Mouse (Mus musculus) limb, embryonic 15.5 days (tissue): ENCODE results near the gene Tmc2. TPM values are rescaled to one million over a fixed set of nuclear protein-coding genes. Genes with fewer than 3 reads are reported as not detected.
A peak's percentile ranks its signal among the peaks of the same experiment; 100 is the strongest.

Source experiments
- ATAC-seq: fragments of 200-750 bp; cut with Nextera tagmentation; 2 replicates; pipeline ENCODE4 v1.8.0; 2017; ENCODE audit warnings: low read depth, moderate TSS enrichment; ENCODE audit not compliant: insufficient number of reproducible peaks, low FRiP score, low TSS enrichment
- H3K27ac ChIP-seq: fragments of 300-500 bp; sonication (generic); 2 replicates; pipeline ENCODE4 v1.5.1; 2015; ENCODE audit warnings: moderate library complexity, mild to moderate bottlenecking, inconsistent platforms
- H3K27me3 ChIP-seq: fragments of 300-500 bp; sonication (generic); 2 replicates; pipeline ENCODE4 v1.6.1; 2015; ENCODE audit warnings: inconsistent platforms
- H3K36me3 ChIP-seq: fragments of 300-500 bp; sonication (generic); 2 replicates; pipeline ENCODE4 v1.6.1; 2015; ENCODE audit warnings: inconsistent platforms
- H3K4me1 ChIP-seq: fragments of 300-500 bp; sonication (generic); 2 replicates; pipeline ENCODE4 v1.6.1; 2015; ENCODE audit warnings: inconsistent platforms
- H3K4me2 ChIP-seq: fragments of 300-500 bp; sonication (generic); 2 replicates; pipeline ENCODE4 v1.6.1; 2015; ENCODE audit warnings: mild to moderate bottlenecking, inconsistent platforms
- H3K4me3 ChIP-seq: fragments of 300-500 bp; sonication (generic); 2 replicates; pipeline ENCODE4 v1.5.1; 2015; ENCODE audit warnings: mild to moderate bottlenecking, inconsistent platforms
- H3K9ac ChIP-seq: fragments of 300-500 bp; sonication (generic); 2 replicates; pipeline ENCODE4 v1.6.1; 2015; ENCODE audit warnings: inconsistent platforms
- H3K9me3 ChIP-seq: fragments of 300-500 bp; sonication (generic); 2 replicates; pipeline ENCODE4 v1.6.1; 2016; ENCODE audit warnings: inconsistent platforms
- WGBS: fragments of 180-500 bp; shearing (Covaris S2); methylation state at CpG from one replicate; pipeline ENCODE4 v1.1.7; 2015; 5-methylcytosine and 5-hydroxymethylcytosine counted together
- polyA plus RNA-seq: library from polyadenylated mRNA; unstranded; fragments of >200 nt; fragmentation: Nextera tagmentation; extraction: Ambion mirVana; gene quantifications from 2 replicates; pipeline ENCODE4 v1.2.1, GENCODE M21; 2015

Gene Tmc2
- polyA plus RNA-seq, 1 experiment from 2014 or later, result not detected

GRCm38 (mm10) chr2:130178706-130179506 is 16.1 kb upstream of the Tmc2 start, which contains the start of gene Snrpb:
Snrpb (minus strand) TSS chr2:130179403.
- H3K4me1 ChIP-seq, result peaks cover 21% of the 10 kb centered on the region
- peaks cover 22% of the 10 kb centered on the region for H3K36me3 ChIP-seq
- peak within 1 kb of the TSS; percentile 72 for H3K4me2 ChIP-seq
- H3K9ac ChIP-seq, result peak within 1 kb of the TSS; percentile 99
- peak within 1 kb of the TSS; percentile 96 for H3K27ac ChIP-seq
- H3K4me3 ChIP-seq, result peak within 1 kb of the TSS; percentile 98
- under 1% methylated on average over 81 of the region's 81 CpGs for WGBS
- no peaks in the 10 kb centered on the region for H3K27me3 ChIP-seq
- H3K9me3 ChIP-seq, result no peaks in the 10 kb centered on the region
- ATAC-seq, result peak; percentile 85

DNA sequence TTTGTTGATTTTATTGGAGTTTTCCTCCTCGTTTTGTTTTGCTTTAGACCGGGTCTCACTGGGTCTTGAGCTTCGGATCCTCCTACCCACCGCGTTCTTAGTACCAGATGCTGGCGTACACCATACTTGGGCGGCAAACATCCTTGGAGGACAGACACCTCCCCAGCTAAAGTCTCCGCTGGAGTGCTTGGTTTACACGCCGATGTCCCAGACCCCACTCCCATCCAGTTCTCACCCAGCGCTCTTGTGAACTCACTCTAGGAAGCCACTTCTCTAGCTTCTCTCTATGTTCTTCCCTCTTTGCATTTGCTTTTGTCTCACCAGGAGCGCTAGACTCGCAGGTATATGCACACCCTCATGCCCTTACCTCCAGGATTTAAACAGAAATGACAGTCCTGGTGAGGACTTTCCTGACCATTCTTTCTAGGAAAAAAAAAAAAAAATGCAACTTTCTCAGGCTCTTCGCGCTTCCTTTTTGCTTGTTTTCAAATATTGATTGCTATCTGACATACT is 15.4 kb upstream of the Tmc2 start:
- Histone ChIP-seq H3K9me3 (no peaks in the 10 kb centered on the region), H3K4me1 (peaks cover 21% of the 10 kb centered on the region), H3K9ac (peak overlapping the region; percentile 44; the same call in 1 of the 2 replicates), H3K4me2 (peak overlapping the region; percentile 72), H3K27ac (peak overlapping the region; percentile 96), H3K36me3 (peaks cover 15% of the 10 kb centered on the region), H3K27me3 (no peaks in the 10 kb centered on the region), H3K4me3 (peak overlapping the region; percentile 98)
- ATAC-seq, result peak; percentile 72
- WGBS, result 3% methylated on average over 15 of the region's 15 CpGs

DNA sequence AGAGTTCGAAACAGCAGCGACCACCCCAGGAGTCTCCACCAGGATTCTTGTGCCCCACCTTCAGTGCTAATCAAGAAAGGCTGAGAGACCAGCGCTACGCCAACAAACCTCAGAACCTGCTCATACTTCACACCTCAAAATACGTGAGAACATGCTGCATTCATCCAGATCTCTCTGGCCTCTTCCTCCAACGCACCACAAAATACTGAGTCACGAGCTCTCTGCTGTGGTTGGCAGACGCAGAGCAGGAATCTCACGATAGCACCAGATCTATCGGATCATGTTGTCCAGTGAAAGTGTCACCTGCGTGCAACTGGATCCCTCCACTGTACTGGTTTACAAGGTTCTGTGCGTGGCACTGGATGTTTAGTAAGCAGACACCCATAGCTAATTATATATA is 6.6 kb upstream of the Tmc2 start:
- Histone ChIP-seq H3K4me3 (no peak overlapping the region), H3K4me1 (no peaks in the 10 kb centered on the region), H3K4me2 (no peak overlapping the region), H3K27ac (no peak overlapping the region), H3K9ac (no peak overlapping the region), H3K9me3 (no peaks in the 10 kb centered on the region), H3K36me3 (no peaks in the 10 kb centered on the region), H3K27me3 (no peaks in the 10 kb centered on the region)
- no peak for ATAC-seq
- 81% methylated on average over 12 of the region's 12 CpGs for WGBS

DNA sequence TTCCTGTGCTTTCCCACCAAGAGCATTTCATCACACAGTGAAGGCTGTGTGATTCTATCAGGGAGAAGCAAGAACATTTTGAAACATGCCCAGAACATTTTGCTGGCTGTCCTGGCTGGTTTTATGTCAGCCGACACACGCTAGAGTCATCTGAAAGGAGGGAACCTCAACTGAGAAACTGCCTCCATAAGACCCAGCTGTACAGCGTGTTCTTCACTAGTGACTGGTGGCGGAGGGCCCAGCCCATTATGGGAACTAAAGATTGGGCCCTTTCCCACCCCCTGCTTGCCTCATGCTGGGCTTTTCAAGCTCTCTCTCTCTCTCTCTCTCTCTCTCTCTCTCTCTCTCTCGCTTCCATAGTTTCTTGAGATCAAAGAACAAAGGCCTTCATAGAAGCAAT is 6.0 kb downstream of the Tmc2 start:
- peak overlapping the region; percentile 43; the same call in 1 of the 2 replicates for H3K27ac ChIP-seq
- ATAC-seq, result no peak
- no peak overlapping the region for H3K9ac ChIP-seq
- H3K4me1 ChIP-seq, result no peaks in the 10 kb centered on the region
- 51% methylated on average over 5 of the region's 5 CpGs for WGBS
- H3K36me3 ChIP-seq, result no peaks in the 10 kb centered on the region
- no peaks in the 10 kb centered on the region for H3K9me3 ChIP-seq
- no peaks in the 10 kb centered on the region for H3K27me3 ChIP-seq
- H3K4me2 ChIP-seq, result no peak overlapping the region
- no peak overlapping the region for H3K4me3 ChIP-seq

GRCm38 (mm10) chr2:130207376-130207775 is 12.4 kb downstream of the Tmc2 start:
- Histone ChIP-seq H3K36me3 (no peaks in the 10 kb centered on the region), H3K9ac (no peak overlapping the region), H3K4me3 (no peak overlapping the region), H3K27ac (no peak overlapping the region), H3K27me3 (no peaks in the 10 kb centered on the region), H3K4me1 (no peaks in the 10 kb centered on the region), H3K4me2 (no peak overlapping the region), H3K9me3 (no peaks in the 10 kb centered on the region)
- ATAC-seq, result no peak
- 78% methylated on average over 2 of the region's 2 CpGs for WGBS

DNA sequence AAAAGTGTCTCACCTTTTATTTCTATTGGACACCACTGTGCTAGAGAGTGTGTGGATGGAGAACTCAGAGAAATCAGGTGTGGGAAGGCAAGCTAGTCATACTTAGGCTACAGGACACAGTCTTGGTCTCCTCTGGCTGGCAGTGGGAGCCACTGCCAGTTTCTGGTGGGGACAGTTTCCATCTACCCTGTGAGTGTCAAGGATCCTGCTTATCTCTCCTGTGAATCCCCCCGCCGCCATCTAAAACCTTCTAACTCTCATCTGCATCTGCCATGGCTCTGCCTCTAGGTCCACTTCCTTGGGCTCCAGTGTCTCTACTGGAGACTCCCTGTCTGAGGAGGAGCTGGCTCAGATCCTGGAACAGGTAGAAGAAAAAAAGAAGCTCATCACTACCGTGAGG is 13.0 kb downstream of the Tmc2 start:
- Histone ChIP-seq H3K27me3 (no peaks in the 10 kb centered on the region), H3K4me2 (no peak overlapping the region), H3K4me3 (no peak overlapping the region), H3K9me3 (no peaks in the 10 kb centered on the region), H3K36me3 (no peaks in the 10 kb centered on the region), H3K4me1 (no peaks in the 10 kb centered on the region), H3K27ac (no peak overlapping the region), H3K9ac (no peak overlapping the region)
- ATAC-seq, result no peak
- 82% methylated on average over 3 of the region's 3 CpGs for whole genome bisulfite sequencing

- Histone ChIP-seq H3K9me3 (no peaks in the 10 kb centered on the region), H3K4me1 (no peaks in the 10 kb centered on the region), H3K4me3 (no peak overlapping the region), H3K4me2 (no peak overlapping the region), H3K27me3 (no peaks in the 10 kb centered on the region), H3K36me3 (no peaks in the 10 kb centered on the region), H3K27ac (no peak overlapping the region), H3K9ac (no peak overlapping the region)
- ATAC-seq, result no peak
- WGBS, result 90% methylated on average over 3 of the region's 3 CpGs
These were observed 14.6 kb downstream of the Tmc2 start for GRCm38 (mm10) chr2:130209636-130210035.

GRCm38 (mm10) chr2:130211581-130211980 is 16.6 kb downstream of the Tmc2 start:
- 56% methylated on average over 2 of the region's 2 CpGs for WGBS
- Histone ChIP-seq H3K4me2 (no peak overlapping the region), H3K27ac (no peak overlapping the region), H3K9me3 (no peaks in the 10 kb centered on the region), H3K4me1 (no peaks in the 10 kb centered on the region), H3K4me3 (no peak overlapping the region), H3K27me3 (no peaks in the 10 kb centered on the region), H3K36me3 (no peaks in the 10 kb centered on the region), H3K9ac (no peak overlapping the region)
- ATAC-seq, result no peak

GRCm38 (mm10) chr2:130246912-130247311 is 51.9 kb downstream of the Tmc2 start:
- Histone ChIP-seq H3K9ac (no peak overlapping the region), H3K9me3 (no peaks in the 10 kb centered on the region), H3K36me3 (no peaks in the 10 kb centered on the region), H3K4me3 (no peak overlapping the region), H3K4me1 (no peaks in the 10 kb centered on the region), H3K27me3 (no peaks in the 10 kb centered on the region), H3K4me2 (no peak overlapping the region), H3K27ac (no peak overlapping the region)
- no peak for ATAC-seq
- WGBS, result 48% methylated on average over 9 of the region's 9 CpGs

DNA sequence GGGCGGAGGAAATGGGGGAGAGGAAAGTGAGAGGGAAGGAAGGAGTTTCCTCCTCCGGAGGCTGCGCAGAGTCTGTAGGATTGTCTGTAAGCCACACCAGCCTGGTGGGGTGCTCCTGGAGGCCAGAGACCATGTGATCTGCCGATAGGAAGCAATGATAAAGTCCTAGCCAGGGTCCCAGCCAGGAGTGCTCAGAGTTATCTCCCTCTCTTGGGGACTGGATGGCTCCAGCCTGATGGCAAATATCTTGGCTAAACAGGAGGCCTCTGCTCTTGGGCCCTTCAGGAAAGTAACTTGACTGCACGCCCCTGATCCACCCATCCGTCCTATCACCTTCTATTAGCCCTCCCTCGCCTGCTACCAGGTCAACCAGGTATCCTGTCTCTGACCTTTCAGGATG is 53.2 kb downstream of the Tmc2 start:
- no peaks in the 10 kb centered on the region for H3K4me1 ChIP-seq
- no peak overlapping the region for H3K27ac ChIP-seq
- no peaks in the 10 kb centered on the region for H3K27me3 ChIP-seq
- no peaks in the 10 kb centered on the region for H3K9me3 ChIP-seq
- H3K36me3 ChIP-seq, result no peaks in the 10 kb centered on the region
- no peak overlapping the region for H3K4me2 ChIP-seq
- no peak overlapping the region for H3K4me3 ChIP-seq
- no peak for ATAC-seq
- 73% methylated on average over 7 of the region's 7 CpGs for WGBS
- no peak overlapping the region for H3K9ac ChIP-seq

DNA sequence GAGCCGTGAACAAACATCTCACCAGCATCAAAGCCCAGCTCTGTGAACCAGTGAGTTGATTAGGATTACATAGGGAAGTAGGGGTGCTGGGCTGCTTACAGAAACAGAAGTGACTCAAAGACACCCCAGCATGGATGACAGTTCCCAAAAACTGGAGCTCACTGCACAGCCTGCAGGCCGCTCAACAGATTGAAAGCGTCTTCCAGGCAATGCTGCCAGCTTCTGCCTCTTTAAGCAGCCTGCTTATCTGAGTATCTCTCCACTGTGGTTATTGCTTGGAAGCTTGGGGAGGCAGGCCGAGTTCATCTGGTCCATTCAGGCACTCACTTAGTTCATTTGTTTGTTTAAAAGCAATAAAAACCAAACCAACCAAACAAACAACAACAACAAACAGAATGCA is 61.8 kb downstream of the Tmc2 start:
- no peak overlapping the region for H3K9ac ChIP-seq
- ATAC-seq, result no peak
- no peaks in the 10 kb centered on the region for H3K4me1 ChIP-seq
- H3K4me3 ChIP-seq, result no peak overlapping the region
- no peaks in the 10 kb centered on the region for H3K36me3 ChIP-seq
- WGBS, result 63% methylated on average over 4 of the region's 4 CpGs
- H3K9me3 ChIP-seq, result no peaks in the 10 kb centered on the region
- H3K27ac ChIP-seq, result no peak overlapping the region
- H3K27me3 ChIP-seq, result no peaks in the 10 kb centered on the region
- no peak overlapping the region for H3K4me2 ChIP-seq

GRCm38 (mm10) chr2:130260822-130261221 is 65.8 kb downstream of the Tmc2 start:
- no peaks in the 10 kb centered on the region for H3K27me3 ChIP-seq
- no peaks in the 10 kb centered on the region for H3K9me3 ChIP-seq
- H3K27ac ChIP-seq, result no peak overlapping the region
- no peak for ATAC-seq
- no peak overlapping the region for H3K9ac ChIP-seq
- H3K36me3 ChIP-seq, result no peaks in the 10 kb centered on the region
- WGBS, result 74% methylated on average over 4 of the region's 4 CpGs
- H3K4me2 ChIP-seq, result no peak overlapping the region
- H3K4me3 ChIP-seq, result no peak overlapping the region
- no peaks in the 10 kb centered on the region for H3K4me1 ChIP-seq
